Mouse (Mus musculus): ENCODE measurements around the gene Shc2. TPM values are rescaled to one million over a fixed set of nuclear protein-coding genes. Genes with fewer than 3 reads are reported as not detected.

Shc2 gene
- polyA plus RNA-seq, 1 experiment from 2014 or later = 22.8 TPM

DNA sequence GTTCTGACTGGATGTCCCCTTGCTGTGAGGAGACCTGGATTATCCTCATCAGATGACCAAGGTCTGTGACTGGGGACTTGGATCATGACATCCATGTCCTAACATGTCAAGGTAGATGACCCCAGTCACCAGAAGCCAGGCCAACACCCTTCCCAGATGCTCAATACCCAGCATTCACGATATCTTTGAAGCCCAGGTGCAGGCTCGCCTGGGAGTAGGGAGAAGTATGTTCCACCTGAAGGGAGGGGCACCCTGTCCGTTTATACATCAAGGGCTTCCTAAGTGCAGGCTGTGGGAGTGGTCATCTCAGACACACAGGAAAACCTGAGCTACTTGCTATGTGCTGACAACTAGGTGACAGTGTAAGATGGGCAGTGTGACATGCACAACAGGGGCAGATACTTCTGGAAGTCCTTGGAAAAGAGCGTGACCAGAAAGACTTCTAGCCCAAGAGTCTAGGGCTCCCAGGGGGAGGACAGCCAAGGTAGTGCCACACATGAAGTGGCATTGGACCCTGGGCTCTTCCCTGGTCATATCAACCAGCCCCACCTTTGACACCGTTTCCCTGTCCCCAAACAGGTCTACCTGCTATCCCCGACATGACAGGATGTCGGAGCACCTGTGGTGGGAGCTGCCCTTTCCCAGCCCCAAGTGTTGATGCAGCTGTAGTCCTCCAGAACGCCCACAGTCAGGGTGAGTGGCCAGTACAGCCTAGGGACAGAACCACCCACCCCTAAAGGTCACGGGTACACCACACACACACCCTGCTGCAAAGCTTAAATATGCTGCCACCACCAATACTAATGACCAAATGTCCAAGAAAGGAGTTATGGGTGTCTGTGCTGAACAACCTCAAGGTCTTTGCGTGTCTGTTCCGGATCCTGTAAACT, 43.1 kb upstream of the Shc2 start:
- Histone ChIP-seq H3K9me3 (no peaks in the 10 kb centered on the region), H3K36me3 (peaks cover 29% of the 10 kb centered on the region), H3K9ac (replicated peaks) (peak overlapping the region; percentile 41; the same call in 1 of the 2 replicates), H3K4me1 (peaks cover 23% of the 10 kb centered on the region), H3K27ac (replicated peaks) (peak overlapping the region; percentile 83), H3K27me3 (peaks cover 3% of the 10 kb centered on the region; the same call in 1 of the 2 replicates), H3K4me2 (replicated peaks) (peak overlapping the region; percentile 83), H3K4me3 (peak overlapping the region; percentile 92)
- 41% methylated on average over 11 of the region's 11 CpGs for WGBS
- ATAC-seq (ENCODE audit: low FRiP score, low read depth) = peak; percentile 56

DNA sequence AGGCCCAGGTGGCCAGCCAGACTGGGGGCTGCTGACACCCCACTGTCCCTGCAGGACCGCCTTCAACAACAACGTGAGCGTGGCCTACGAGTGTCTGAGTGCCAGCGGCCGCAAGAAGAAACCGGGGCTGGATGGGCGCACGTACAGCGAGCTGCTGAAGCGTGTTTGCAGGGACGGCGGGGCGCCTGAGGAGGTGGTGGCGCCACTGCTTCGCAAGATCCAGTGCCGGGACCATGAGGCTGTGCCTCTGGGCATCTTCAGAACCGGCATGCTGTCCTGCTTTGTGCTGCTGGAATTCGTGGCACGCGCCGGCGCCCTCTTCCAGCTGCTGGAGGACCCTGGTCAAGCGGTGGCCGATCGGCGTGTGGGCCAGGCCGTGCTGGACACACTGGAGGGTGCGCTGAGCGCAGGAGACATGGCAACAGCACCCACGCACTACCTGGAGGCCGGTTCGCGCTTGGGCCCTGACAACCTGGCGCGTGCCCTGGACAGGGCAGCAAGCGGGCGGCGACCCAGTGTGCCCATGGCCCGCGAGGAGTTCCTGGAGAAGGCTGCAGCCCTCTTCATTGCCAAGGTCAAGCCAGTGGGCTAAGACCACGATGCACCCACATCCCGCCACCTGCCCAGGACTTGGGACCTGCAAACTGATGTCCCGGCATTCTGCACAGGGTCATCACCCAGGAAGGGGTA, 37.8 kb upstream of the Shc2 start:
- H3K27me3 ChIP-seq = peaks cover 3% of the 10 kb centered on the region; the same call in 1 of the 2 replicates
- no peak overlapping the region for H3K9ac ChIP-seq (replicated peaks)
- no peaks in the 10 kb centered on the region for H3K9me3 ChIP-seq
- WGBS = 55% methylated on average over 44 of the region's 44 CpGs
- 0 out of 2 replicates have a peak overlapping the region, but pooled peaks have one; percentile 1 for H3K4me3 ChIP-seq
- H3K36me3 ChIP-seq = peaks cover 22% of the 10 kb centered on the region
- no peak for ATAC-seq (ENCODE audit: low FRiP score, low read depth)
- H3K4me1 ChIP-seq = peaks cover 9% of the 10 kb centered on the region
- no peak overlapping the region for H3K4me2 ChIP-seq (replicated peaks)
- H3K27ac ChIP-seq (replicated peaks) = no peak overlapping the region

GRCm38 (mm10) chr10:79673054-79673453, 35.3 kb upstream of the Shc2 start:
- H3K27ac ChIP-seq (replicated peaks) = no peak overlapping the region
- H3K36me3 ChIP-seq = peaks cover 22% of the 10 kb centered on the region
- peaks cover 20% of the 10 kb centered on the region for H3K4me1 ChIP-seq
- H3K4me2 ChIP-seq (replicated peaks) = no peak overlapping the region
- no peak for ATAC-seq (ENCODE audit: low FRiP score, low read depth)
- H3K9me3 ChIP-seq = no peaks in the 10 kb centered on the region
- H3K9ac ChIP-seq (replicated peaks) = no peak overlapping the region
- no peak overlapping the region for H3K4me3 ChIP-seq
- no peaks in the 10 kb centered on the region for H3K27me3 ChIP-seq
- 93% methylated on average over 3 of the region's 3 CpGs for WGBS

- WGBS = 58% methylated on average over 3 of the region's 3 CpGs
- Histone ChIP-seq H3K27ac (replicated peaks) (no peak overlapping the region), H3K36me3 (peaks cover 22% of the 10 kb centered on the region), H3K4me2 (replicated peaks) (no peak overlapping the region), H3K9me3 (no peaks in the 10 kb centered on the region), H3K9ac (replicated peaks) (no peak overlapping the region), H3K4me3 (no peak overlapping the region), H3K4me1 (peaks cover 21% of the 10 kb centered on the region), H3K27me3 (no peaks in the 10 kb centered on the region)
- ATAC-seq (ENCODE audit: low FRiP score, low read depth) = no peak
These were observed 34.4 kb upstream of the Shc2 start for GRCm38 (mm10) chr10:79672088-79672455.

- H3K27me3 ChIP-seq = no peaks in the 10 kb centered on the region
- H3K36me3 ChIP-seq = peaks cover 17% of the 10 kb centered on the region
- ATAC-seq (ENCODE audit: low FRiP score, low read depth) = no peak
- no peak overlapping the region for H3K4me2 ChIP-seq (replicated peaks)
- H3K4me1 ChIP-seq = peaks cover 21% of the 10 kb centered on the region
- peak overlapping the region; percentile 31; the same call in 1 of the 2 replicates for H3K9ac ChIP-seq (replicated peaks)
- H3K4me3 ChIP-seq = 0 out of 2 replicates have a peak overlapping the region, but pooled peaks have one; percentile 95
- no peak overlapping the region for H3K27ac ChIP-seq (replicated peaks)
- 66% methylated on average over 6 of the region's 6 CpGs for WGBS
- H3K9me3 ChIP-seq = no peaks in the 10 kb centered on the region
These were observed 33.8 kb upstream of the Shc2 start for GRCm38 (mm10) chr10:79671396-79672087.

GRCm38 (mm10) chr10:79670071-79670888, 32.6 kb upstream of the Shc2 start:
- H3K27ac ChIP-seq (replicated peaks) = peak overlapping the region; percentile 97
- no peaks in the 10 kb centered on the region for H3K27me3 ChIP-seq
- ATAC-seq (ENCODE audit: low FRiP score, low read depth) = peak; percentile 29; the same call in 1 of the 2 replicates
- H3K9me3 ChIP-seq = no peaks in the 10 kb centered on the region
- peak overlapping the region; percentile 89 for H3K4me2 ChIP-seq (replicated peaks)
- peaks cover 21% of the 10 kb centered on the region for H3K4me1 ChIP-seq
- peak overlapping the region; percentile 95 for H3K4me3 ChIP-seq
- peak overlapping the region; percentile 84 for H3K9ac ChIP-seq (replicated peaks)
- 33% methylated on average over 15 of the region's 15 CpGs for WGBS
- peaks cover 6% of the 10 kb centered on the region for H3K36me3 ChIP-seq

DNA sequence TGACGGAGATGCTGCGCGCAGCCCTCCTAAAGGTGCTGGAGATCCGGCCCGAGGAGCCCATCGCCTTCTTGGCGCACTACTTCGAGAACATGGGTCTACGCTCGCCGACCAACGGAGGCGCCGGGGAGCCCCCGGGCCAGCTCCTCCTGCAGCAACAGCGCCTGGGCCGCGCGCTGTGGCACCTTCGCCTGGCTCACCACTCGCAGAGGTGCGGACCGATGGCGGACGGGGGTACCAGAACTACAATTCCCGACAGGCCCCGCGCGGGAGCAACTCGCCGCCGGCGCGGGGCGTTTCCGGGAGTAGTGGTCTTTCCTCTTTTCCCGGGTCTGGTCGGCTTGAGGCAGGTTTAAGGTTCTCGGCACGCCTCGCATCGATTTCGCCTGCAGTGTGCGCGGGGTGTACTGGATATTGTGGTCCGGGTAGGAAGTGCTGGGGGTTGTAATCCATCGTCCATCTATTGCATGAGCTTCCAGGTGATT, 31.9 kb upstream of the Shc2 start:
- Histone ChIP-seq H3K4me2 (replicated peaks) (peak overlapping the region; percentile 89), H3K27ac (replicated peaks) (peak overlapping the region; percentile 97), H3K36me3 (peaks cover 5% of the 10 kb centered on the region; the same call in 1 of the 2 replicates), H3K27me3 (no peaks in the 10 kb centered on the region), H3K9ac (replicated peaks) (peak overlapping the region; percentile 84), H3K9me3 (no peaks in the 10 kb centered on the region), H3K4me3 (peak overlapping the region; percentile 95), H3K4me1 (peaks cover 22% of the 10 kb centered on the region)
- under 1% methylated on average over 47 of the region's 47 CpGs for WGBS
- ATAC-seq (ENCODE audit: low FRiP score, low read depth) = peak; percentile 72

GRCm38 (mm10) chr10:79668771-79669575, 31.3 kb upstream of the Shc2 start, which contains the start of gene Tpgs1:
Gene Tpgs1, plus strand, starts transcription at chr10:79669369.
- H3K4me3 ChIP-seq = peak within 1 kb of the TSS; percentile 95
- under 1% methylated on average over 45 of the region's 45 CpGs for WGBS
- peaks cover 5% of the 10 kb centered on the region; the same call in 1 of the 2 replicates for H3K36me3 ChIP-seq
- no peaks in the 10 kb centered on the region for H3K27me3 ChIP-seq
- H3K4me1 ChIP-seq = peaks cover 28% of the 10 kb centered on the region
- H3K9me3 ChIP-seq = no peaks in the 10 kb centered on the region
- peak; percentile 72 for ATAC-seq (ENCODE audit: low FRiP score, low read depth)
- peak within 1 kb of the TSS; percentile 89 for H3K4me2 ChIP-seq (replicated peaks)
- H3K27ac ChIP-seq (replicated peaks) = peak within 1 kb of the TSS; percentile 97
- H3K9ac ChIP-seq (replicated peaks) = peak within 1 kb of the TSS; percentile 84

DNA sequence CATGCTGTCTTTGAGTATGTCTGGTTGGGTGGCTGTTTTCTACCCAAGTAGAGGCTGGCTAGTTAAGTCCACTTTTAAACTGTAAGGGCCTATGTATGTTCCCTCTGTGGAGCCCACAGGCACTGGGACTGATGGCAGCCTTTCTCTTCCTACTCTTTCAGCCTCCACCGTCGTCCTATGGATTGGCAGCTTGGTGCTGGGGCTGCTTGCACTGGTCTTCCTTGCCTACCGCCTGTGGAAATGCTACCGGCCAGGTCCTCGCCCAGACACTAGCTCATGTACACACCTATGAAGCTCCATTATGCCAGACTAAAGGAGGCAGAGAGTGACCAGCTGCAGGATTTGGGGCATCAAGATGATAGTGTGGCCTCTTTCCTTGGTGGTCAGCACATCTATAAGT, 30.4 kb upstream of the Shc2 start:
- no peak overlapping the region for H3K9ac ChIP-seq (replicated peaks)

DNA sequence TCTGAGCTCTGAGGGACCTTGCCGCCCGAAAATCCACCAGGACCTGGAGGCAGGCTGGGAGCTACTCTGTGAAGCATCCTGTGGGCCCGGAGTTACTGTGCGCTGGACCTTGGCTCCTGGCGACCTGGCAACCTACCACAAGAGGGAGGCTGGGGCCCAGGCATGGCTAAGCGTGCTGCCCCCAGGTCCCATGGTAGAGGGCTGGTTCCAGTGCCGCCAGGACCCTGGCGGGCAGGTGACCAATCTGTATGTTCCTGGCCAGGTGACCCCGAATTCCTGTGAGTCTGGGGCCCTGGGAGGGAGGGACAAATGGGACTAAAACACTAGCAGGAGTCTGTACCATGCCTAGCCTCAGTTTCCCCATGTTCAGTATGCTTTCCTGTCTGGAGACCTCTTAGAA, 28.8 kb upstream of the Shc2 start:
- Histone ChIP-seq H3K36me3 (no peaks in the 10 kb centered on the region), H3K27me3 (0 out of 2 replicates have a peak, but pooled peaks cover 7% of the 10 kb centered on the region), H3K27ac (replicated peaks) (no peak overlapping the region), H3K9me3 (no peaks in the 10 kb centered on the region), H3K9ac (replicated peaks) (no peak overlapping the region), H3K4me2 (replicated peaks) (no peak overlapping the region), H3K4me3 (no peak overlapping the region), H3K4me1 (peaks cover 28% of the 10 kb centered on the region)
- 71% methylated on average over 9 of the region's 9 CpGs for WGBS
- ATAC-seq (ENCODE audit: low FRiP score, low read depth) = no peak

More for the DNA sequence above, 30.4 kb upstream of the Shc2 start:
- ATAC-seq (ENCODE audit: low FRiP score, low read depth) = no peak
- Histone ChIP-seq H3K27ac (replicated peaks) (peak overlapping the region; percentile 97), H3K36me3 (peaks cover 2% of the 10 kb centered on the region; the same call in 1 of the 2 replicates), H3K4me2 (replicated peaks) (peak overlapping the region; percentile 89; the same call in 1 of the 2 replicates), H3K4me3 (no peak overlapping the region), H3K27me3 (0 out of 2 replicates have a peak, but pooled peaks cover 3% of the 10 kb centered on the region), H3K9me3 (no peaks in the 10 kb centered on the region), H3K4me1 (peaks cover 28% of the 10 kb centered on the region)
- WGBS = 81% methylated on average over 5 of the region's 5 CpGs
